Mouse (Mus musculus) thymus, adult 2 months (tissue): ENCODE results near the gene Ints5. TPM values are rescaled to one million over a fixed set of nuclear protein-coding genes. Genes with fewer than 3 reads are reported as not detected.
"Not testable (repeated sequence)": the region's sequence is repeated elsewhere in the genome, so short reads cannot be mapped to it uniquely, and the experiment has no call there.

Experiments used
- DNase-seq: peaks from one replicate; pipeline ENCODE4 v3.0.0; 2021
- H3K27ac ChIP-seq: fragments of 200-500 bp; 2 replicates; pipeline ENCODE4 v1.5.1; 2012; ENCODE audit warnings: low read length, control low read depth; ENCODE audit not compliant: control insufficient read depth, insufficient read depth
- H3K27me3 ChIP-seq: fragments of 200-500 bp; 2 replicates; pipeline ENCODE4 v1.6.1; 2012; ENCODE audit warnings: mild to moderate bottlenecking, low read length, moderate library complexity, mixed read lengths; ENCODE audit not compliant: control insufficient read depth, insufficient read depth
- H3K36me3 ChIP-seq: fragments of 200-500 bp; 2 replicates; pipeline ENCODE4 v1.6.1; 2012; ENCODE audit warnings: mild to moderate bottlenecking, low read length, moderate library complexity; ENCODE audit not compliant: control insufficient read depth, insufficient read depth
- H3K4me1 ChIP-seq: fragments of 200-500 bp; replicated peaks from 2 replicates; pipeline ENCODE4 v1.6.1; 2012; ENCODE audit warnings: low read length; ENCODE audit not compliant: control insufficient read depth, insufficient read depth
- H3K4me3 ChIP-seq: fragments of 200-500 bp; 2 replicates; pipeline ENCODE4 v1.5.1; 2012; ENCODE audit warnings: mild to moderate bottlenecking, low read length, control low read depth, moderate library complexity; ENCODE audit not compliant: control insufficient read depth, insufficient read depth
- CTCF ChIP-seq: fragments of 200-500 bp; IDR thresholded peaks from 2 replicates; pipeline ENCODE4 v1.5.1; 2012; ENCODE audit warnings: mild to moderate bottlenecking, control low read depth, low read length, moderate library complexity, borderline replicate concordance; ENCODE audit not compliant: control insufficient read depth, poor library complexity, insufficient read depth; ENCODE audit errors: extremely low read depth
- POLR2A ChIP-seq: fragments of 200-500 bp; IDR thresholded peaks from 2 replicates; pipeline ENCODE4 v1.6.1; 2012; ENCODE audit warnings: mild to moderate bottlenecking, low read length, control low read depth, moderate library complexity; ENCODE audit not compliant: control insufficient read depth, poor library complexity, insufficient read depth; ENCODE audit errors: extremely low read depth
- WGBS: fragments of 180-500 bp; shearing (Covaris S2); methylation state at CpG from one replicate; pipeline ENCODE4 v1.1.7; 2018; 5-methylcytosine and 5-hydroxymethylcytosine counted together
- polyA plus RNA-seq: library from polyadenylated mRNA; depleted of rRNA; stranded (reverse); fragments of >200 nt; gene quantifications from 2 replicates; pipeline ENCODE4 v1.2.3, GENCODE M21; 2012

Ints5 gene
- polyA plus RNA-seq, 1 experiment, result 51.9 TPM

DNA sequence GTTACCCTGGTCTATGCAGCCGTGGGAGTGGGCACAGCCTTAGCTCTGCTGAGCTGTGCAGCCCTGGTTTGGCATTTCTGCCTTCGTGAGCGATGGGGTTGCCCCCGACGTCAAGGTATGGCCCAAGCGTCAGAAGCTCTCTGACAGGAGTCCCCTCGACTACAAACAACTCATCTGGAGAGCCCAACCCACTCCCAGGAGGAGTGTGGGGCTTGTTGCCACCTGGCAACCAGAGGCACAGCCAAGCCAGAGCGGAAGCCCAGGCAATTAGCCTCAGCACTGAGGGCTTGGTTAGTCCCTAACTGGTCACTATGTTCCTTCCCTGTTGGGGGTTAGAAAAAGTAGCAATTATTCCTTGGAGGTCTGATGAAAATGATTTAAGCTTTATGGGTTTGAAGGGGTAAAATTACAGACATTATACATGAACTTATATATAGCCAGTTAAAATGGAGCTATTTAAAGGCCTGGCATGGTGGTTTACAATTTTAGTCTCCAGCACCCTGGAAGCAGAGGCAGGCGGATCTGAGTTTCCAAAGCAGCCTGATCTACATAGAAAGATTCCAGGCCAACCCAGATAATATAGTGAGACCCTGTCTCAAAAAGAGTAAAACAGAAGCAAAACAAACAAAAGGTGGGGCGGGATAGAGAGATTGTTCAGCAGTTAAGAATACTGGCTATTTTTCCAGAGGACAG, 40.4 kb upstream of the Ints5 start:
- H3K27me3 ChIP-seq, result no peaks in the 10 kb centered on the region
- no peak overlapping the region for H3K27ac ChIP-seq
- peaks cover 1% of the 10 kb centered on the region; the same call in 1 of the 2 replicates for H3K36me3 ChIP-seq
- no peak for DNase-seq
- no peak overlapping the region for H3K4me3 ChIP-seq
- H3K4me1 ChIP-seq, result no peaks in the 10 kb centered on the region
- TF ChIP-seq POLR2A (no peak), CTCF (no peak)
- 84% methylated on average over 10 of the region's 10 CpGs for WGBS

DNA sequence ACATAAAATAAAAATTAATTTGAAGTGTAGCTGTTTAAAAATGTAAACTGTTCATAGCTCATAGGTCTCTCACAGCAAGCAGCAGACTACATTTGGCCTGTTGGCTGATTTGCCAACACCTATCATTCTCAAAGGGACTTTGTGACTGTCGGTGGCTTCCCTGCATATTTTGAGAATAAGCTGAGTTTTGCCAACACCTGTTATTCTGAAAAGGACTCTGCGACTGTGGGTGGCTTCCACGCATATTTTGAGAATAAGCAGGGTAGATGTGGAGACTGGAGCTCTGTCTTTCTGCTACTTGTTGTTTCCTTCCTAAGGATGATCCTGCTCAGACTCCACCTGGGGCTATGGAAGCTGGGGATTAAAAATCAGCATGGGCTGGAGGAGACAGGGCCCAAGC, 39.7 kb upstream of the Ints5 start:
- DNase-seq, result no peak
- no peak overlapping the region for H3K27ac ChIP-seq
- H3K4me3 ChIP-seq, result no peak overlapping the region
- H3K27me3 ChIP-seq, result no peaks in the 10 kb centered on the region
- H3K4me1 ChIP-seq, result no peaks in the 10 kb centered on the region
- 91% methylated on average over 3 of the region's 3 CpGs for WGBS
- H3K36me3 ChIP-seq, result no peaks in the 10 kb centered on the region
- TF ChIP-seq CTCF (no peak), POLR2A (no peak)

DNA sequence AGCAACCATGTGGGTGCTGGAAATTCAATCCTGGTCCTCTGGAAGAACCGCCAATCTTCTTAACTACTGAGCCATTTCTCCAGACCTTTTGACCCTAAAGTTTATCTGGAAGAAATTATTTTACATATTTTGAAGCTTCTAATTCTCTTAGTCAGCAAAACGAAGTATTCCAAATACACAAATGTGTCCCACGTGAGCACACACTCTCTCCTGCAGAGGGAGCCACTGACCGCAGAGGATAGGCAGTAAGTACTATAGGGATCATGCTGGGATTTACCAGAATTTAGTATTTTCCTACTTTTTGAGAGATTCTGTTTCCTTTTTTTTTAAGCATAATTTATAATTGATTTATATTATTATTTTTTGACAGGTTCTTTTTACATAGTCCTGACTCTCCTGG, 35.1 kb upstream of the Ints5 start:
- no peak overlapping the region for H3K4me3 ChIP-seq
- no peaks in the 10 kb centered on the region for H3K36me3 ChIP-seq
- 33% methylated on average over 4 of the region's 4 CpGs for WGBS
- no peaks in the 10 kb centered on the region for H3K4me1 ChIP-seq
- TF ChIP-seq CTCF, result no peak
- no peak for TF ChIP-seq POLR2A
- no peak overlapping the region for H3K27ac ChIP-seq
- peak; percentile 50 for DNase-seq
- H3K27me3 ChIP-seq, result no peaks in the 10 kb centered on the region

DNA sequence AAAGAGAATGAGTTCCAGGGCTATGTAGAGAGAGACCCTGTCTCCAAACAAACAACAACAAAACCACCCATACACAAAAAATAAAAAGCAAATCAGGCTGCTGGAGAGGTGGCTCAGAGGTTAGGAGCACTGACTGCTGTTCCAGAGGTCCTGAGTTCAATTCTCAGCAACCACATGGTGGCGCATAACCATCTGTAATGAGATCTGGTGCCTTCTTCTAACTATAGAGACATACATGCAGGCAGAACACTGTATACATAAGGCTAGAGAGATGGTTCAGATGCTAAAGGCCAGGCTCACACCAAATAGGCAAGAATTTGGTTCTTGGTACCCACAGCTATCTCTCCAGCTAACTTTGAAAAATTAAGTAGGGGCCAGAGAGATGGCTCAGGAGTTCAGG, 33.8 kb upstream of the Ints5 start:
- no peak for TF ChIP-seq POLR2A
- no peak for TF ChIP-seq CTCF
- Histone ChIP-seq H3K36me3 (no peaks in the 10 kb centered on the region), H3K27ac (no peak overlapping the region), H3K4me1 (no peaks in the 10 kb centered on the region), H3K4me3 (no peak overlapping the region), H3K27me3 (no peaks in the 10 kb centered on the region)
- WGBS, result 39% methylated on average over 1 of the region's 1 CpGs
- DNase-seq, result peak; percentile 61

DNA sequence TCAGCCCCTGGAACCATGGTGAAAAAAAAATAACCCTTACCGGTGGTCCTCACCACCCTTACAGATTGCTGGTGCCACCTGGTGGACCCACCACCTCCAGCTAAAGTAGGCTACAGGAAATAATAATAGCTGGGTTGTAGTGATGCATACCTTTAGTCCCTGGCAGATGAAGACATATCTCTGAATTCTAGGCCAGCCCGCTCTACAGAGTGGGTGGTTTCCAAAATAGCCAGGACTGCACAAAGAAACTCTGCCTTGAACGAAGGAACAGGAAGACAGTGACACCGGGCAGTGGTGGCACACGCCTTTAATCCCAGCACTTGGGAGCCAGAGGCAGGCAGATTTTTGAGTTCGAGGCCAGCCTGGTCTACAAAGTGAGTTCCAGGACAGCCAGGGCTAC, 28.5 kb upstream of the Ints5 start:
- DNase-seq, result no peak
- H3K27ac ChIP-seq, result no peak overlapping the region
- H3K4me3 ChIP-seq, result no peak overlapping the region
- no peaks in the 10 kb centered on the region for H3K36me3 ChIP-seq
- no peaks in the 10 kb centered on the region for H3K4me1 ChIP-seq
- 90% methylated on average over 6 of the region's 6 CpGs for WGBS
- no peaks in the 10 kb centered on the region for H3K27me3 ChIP-seq
- TF ChIP-seq CTCF, result no peak
- TF ChIP-seq POLR2A, result no peak

DNA sequence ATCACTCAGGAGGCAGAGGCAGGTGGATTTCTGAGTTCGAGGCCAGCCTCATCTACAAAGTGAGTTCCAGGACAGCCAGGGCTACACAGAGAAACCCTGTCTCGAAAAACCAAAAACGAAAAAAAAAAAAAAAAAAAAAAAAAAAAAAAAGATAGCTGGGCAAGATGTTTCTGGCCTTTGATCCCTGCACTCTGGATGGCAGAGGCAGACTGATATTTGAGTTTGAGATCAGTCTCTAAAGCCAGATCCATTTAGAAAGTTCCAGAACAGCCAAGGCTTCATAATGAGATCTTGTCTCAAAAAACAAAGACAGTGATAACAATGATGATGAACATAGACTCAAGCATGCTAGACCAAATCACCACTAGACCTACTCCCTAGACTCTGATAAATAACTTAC, 22.4 kb upstream of the Ints5 start:
- not testable (repeated sequence) for H3K4me3 ChIP-seq, H3K27ac ChIP-seq, H3K4me1 ChIP-seq, DNase-seq, H3K27me3 ChIP-seq
- 66% methylated on average over 3 of the region's 3 CpGs for WGBS
- H3K36me3 ChIP-seq, result peaks cover 18% of the 10 kb centered on the region

DNA sequence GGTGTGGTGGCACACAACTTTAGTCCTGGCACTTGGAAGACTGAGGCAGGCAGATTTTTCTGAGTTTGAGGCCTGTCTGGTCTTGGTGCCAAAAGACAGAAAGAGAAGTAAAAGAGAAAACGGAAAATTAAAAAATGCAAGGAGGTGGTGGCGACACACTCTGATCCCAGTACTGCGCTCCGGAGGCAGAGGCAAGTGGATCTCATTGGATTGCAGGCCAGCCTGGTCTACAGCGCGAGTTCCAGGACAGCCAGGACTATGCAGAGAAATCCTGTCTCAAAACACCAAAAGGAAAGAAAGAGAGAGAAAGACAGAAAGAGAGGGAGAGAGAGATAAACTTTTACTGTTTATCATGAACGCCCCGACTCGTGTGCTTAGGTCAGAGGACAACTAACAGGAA, 22.0 kb upstream of the Ints5 start:
- H3K27me3 ChIP-seq, result no peaks in the 10 kb centered on the region
- H3K36me3 ChIP-seq, result peaks cover 18% of the 10 kb centered on the region
- no peak for TF ChIP-seq CTCF
- TF ChIP-seq POLR2A, result no peak
- H3K4me1 ChIP-seq, result peaks cover 9% of the 10 kb centered on the region
- DNase-seq, result no peak
- H3K27ac ChIP-seq, result peak overlapping the region; percentile 35
- WGBS, result 24% methylated on average over 9 of the region's 9 CpGs
- H3K4me3 ChIP-seq, result peak overlapping the region; percentile 92
